Mouse (Mus musculus) heart, postnatal 0 days (tissue): Measurements from ENCODE around the gene Slc16a14.

Source experiments
- CTCF ChIP-seq: IDR thresholded peaks from 2 replicates; pipeline ENCODE4 v1.5.1; 2016; ENCODE audit warnings: antibody characterized with exemption, control low read depth, low read depth
- EP300 ChIP-seq: IDR thresholded peaks from 2 replicates; pipeline ENCODE4 v1.6.1; 2016; ENCODE audit warnings: antibody characterized with exemption, low read depth

GRCm38 (mm10) chr1:84934503-84935333, at the start of gene Slc16a14:
- no peak for TF ChIP-seq EP300
- peak; percentile 4; the same call in 1 of the 2 replicates for TF ChIP-seq CTCF
